Mouse (Mus musculus) hematopoietic stem cell, adult 5-6 weeks (primary cell): ENCODE results near the gene Olfr1310. TPM values are rescaled to one million over a fixed set of nuclear protein-coding genes. Genes with fewer than 3 reads are reported as not detected.
"Not testable (repeated sequence)": the region's sequence is repeated elsewhere in the genome, so short reads cannot be mapped to it uniquely, and the experiment has no call there.

Experiments used
- ATAC-seq, 2 experiments: fragments of 125-278 bp in 1 of 2; replicated peaks in 1 of 2; 2 replicates each; pipeline ENCODE4 v1.8.0; 2016 to 2017; ENCODE audit warnings: inconsistent platforms in 2 of 2, mild to moderate bottlenecking in 2 of 2, moderate number of reproducible peaks in 2 of 2, low read depth in 1 of 2, moderate TSS enrichment in 1 of 2; ENCODE audit not compliant: low FRiP score in 2 of 2, poor library complexity in 2 of 2, severe bottlenecking in 2 of 2, insufficient read depth in 1 of 2, low TSS enrichment in 1 of 2
- total RNA-seq: library from RNA; stranded (forward); fragments of 172-1452, 232-1000 nt; gene quantifications from 2 replicates; pipeline ENCODE4 v1.2.3, GENCODE M21; 2017

Gene Olfr1310
- total RNA-seq = not detected in 2 replicates

DNA sequence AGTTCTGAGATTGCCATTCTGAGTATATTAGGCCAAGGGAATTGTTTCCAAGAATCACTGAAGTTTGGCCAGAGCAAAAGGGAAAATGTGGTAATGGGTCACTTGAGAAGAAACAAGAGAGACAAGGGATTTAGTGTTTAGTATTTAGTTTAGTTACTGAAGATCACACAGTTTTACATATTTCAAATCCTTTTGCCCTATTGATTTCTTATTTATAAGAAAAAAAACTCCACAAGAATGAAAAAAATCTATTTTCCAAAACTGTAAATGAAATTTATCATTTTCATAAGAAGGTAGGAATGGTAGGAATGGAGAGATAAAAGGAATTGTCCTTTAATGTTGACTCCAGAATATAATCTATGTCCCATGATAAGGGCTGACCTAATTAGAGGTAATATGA lies at the start of gene Olfr1310:
TSS of gene Olfr1310 (minus strand) at position 101 of the 400 bp plus-strand sequence.
- no peak for ATAC-seq

DNA sequence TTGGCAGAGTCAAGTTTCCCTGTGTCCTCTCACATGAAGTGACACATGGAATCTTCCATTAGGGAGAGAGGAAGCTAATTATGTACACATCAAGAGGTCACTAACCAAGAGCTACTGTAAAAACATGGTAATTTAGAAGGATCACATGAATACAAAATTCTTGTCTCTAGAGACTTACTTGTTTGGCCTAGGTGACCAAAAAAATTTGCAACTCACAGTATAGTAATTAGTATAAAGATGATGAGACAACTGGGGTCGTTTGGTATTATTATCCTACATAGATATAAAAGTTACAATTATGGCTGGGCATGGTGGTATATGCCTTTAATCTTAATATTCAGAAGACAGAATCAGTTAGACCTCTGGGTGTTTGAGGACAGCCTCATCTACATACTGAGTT lies 37.6 kb upstream of the Olfr1310 start, which contains the start of gene Olfr1312:
TSS of gene Olfr1312 (minus strand) at position 101 of the 400 bp plus-strand sequence.
- ATAC-seq = no peak

DNA sequence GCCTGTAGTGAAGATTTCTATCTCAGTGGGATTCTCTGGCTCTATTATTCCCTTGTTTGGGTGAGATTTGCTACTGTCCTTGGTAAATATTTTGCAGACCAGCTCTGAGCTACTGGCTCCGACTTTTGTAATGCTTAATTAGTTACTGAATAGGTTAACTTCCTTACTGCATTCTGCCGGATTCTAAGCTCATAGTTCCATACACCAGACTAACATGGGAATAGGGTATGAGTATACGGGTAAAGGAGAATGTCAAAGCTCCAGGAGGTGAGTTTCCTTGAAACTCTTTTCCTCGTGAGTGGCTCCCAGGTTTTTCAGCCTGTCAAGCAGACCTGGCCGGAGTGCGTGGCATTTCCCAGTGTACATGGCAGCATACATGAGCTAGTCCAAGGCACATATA lies 14.5 kb upstream of the Olfr1310 start:
- ATAC-seq = not testable (repeated sequence)

DNA sequence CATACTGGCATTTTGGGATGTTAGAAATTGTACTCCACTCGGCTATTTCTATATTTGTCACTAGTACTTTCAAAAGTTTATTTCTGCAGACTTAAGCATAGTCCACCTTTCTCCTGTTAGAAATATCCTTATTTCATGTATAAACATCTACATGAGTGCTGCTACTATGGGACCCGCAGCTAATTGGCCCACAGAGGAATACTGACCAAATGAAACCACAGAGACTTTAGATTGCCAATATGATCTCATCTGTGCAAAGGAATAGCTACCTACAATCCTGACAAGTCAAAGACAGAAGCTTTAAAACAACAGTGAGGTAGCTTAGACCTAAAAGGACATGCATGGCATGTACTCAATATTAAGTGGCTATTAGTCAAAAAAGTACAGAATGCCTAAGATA lies 11.8 kb upstream of the Olfr1310 start, which contains the start of gene Olfr1311:
TSS of gene Olfr1311 (minus strand) at position 101 of the 400 bp plus-strand sequence.
- no peak for ATAC-seq

DNA sequence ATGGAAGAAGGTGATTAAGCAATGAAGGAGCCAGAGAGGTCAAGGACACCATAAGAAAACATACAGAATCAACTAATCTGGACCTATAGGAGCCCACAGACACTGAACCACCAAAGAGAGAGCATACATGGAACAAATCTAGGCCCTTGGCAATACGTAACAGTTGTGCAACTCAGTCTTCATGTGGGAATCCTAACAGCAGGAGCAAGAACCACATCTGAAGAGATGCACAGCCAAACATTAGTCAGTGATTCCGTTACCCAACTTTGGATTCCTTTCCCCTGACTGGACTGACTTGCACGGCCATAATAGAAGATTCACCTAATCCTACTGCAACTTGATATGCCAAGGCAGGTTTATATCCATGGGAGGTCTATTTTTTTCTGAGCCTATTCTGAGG lies 2.4 kb upstream of the Olfr1310 start:
- ATAC-seq = 0 out of 4 replicates have a peak, but pooled peaks of 1 of the 2 experiments have one; percentile 17

DNA sequence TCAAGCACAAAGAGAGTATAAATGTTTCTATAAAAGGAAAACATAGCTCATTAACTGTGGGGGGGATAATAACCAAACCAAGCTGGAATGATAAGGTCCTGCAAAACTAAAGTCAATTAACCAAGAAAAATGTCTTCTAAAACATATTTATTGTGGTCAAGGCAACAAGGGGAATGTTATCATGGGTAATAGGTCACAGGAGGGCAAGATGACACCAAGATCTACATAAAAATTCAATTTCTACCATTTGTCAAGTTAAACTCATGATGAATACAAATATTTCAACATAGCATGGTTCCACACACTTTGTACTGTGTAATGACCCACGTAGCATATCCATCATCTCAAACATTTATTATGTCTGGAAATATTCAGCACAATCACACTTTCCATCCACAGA lies 22.3 kb downstream of the Olfr1310 start, which contains the start of gene Olfr1309:
TSS of gene Olfr1309 (minus strand) at position 101 of the 400 bp plus-strand sequence.
- no peak for ATAC-seq

DNA sequence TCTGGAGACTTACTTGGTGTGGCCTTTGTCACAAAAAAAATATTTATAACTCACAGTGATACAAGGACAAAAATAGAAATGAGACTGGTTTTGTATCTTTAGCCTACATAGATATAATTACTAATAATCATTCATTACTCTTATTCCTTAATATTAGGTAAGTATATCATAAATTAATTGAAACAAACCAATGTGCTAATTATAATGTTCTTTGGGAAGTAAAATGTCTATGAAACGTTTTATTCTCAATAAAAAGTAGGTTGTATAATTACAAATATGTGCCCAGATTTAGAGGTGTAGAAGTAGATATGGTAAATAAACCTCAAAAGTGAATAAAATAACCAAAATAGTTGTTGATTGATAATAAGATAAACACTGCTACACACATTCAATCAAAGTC lies 47.7 kb downstream of the Olfr1310 start, which contains the start of gene Olfr1308:
TSS of gene Olfr1308 (minus strand) at position 101 of the 400 bp plus-strand sequence.
- ATAC-seq = no peak

Other genes starting within 250 kb of the Olfr1310 start
- not detected in 2 replicates for gene Olfr1302, start 235.3 kb downstream of the Olfr1310 start, total RNA-seq
- not detected in 2 replicates for gene Olfr1303, start 192.4 kb downstream of the Olfr1310 start, total RNA-seq
- not detected in 2 replicates for gene Olfr1305, start 135.6 kb downstream of the Olfr1310 start, total RNA-seq
- not detected in 2 replicates for gene Olfr1306, start 96.4 kb downstream of the Olfr1310 start, total RNA-seq
- not detected in 2 replicates for gene Olfr1307, start 63.3 kb downstream of the Olfr1310 start, total RNA-seq
- gene Olfr1308, start 47.8 kb downstream of the Olfr1310 start, total RNA-seq = not detected in 2 replicates
- not detected in 2 replicates for gene Olfr1309, start 22.4 kb downstream of the Olfr1310 start, total RNA-seq
- gene Olfr1311, start 11.7 kb upstream of the Olfr1310 start, total RNA-seq = not detected in 2 replicates
- gene Olfr1312, start 37.5 kb upstream of the Olfr1310 start, total RNA-seq = not detected in 2 replicates
- not detected in 2 replicates for gene Olfr1313, start 65.1 kb upstream of the Olfr1310 start, total RNA-seq
- gene Olfr1314, start 84.1 kb upstream of the Olfr1310 start, total RNA-seq = not detected in 2 replicates
- not detected in 2 replicates for gene Olfr1315-ps1, start 102.7 kb upstream of the Olfr1310 start, total RNA-seq
- gene Olfr1316, start 122.3 kb upstream of the Olfr1310 start, total RNA-seq = not detected in 2 replicates
- gene Olfr1317, start 127.6 kb upstream of the Olfr1310 start, total RNA-seq = not detected in 2 replicates
- gene Olfr1318, start 141.5 kb upstream of the Olfr1310 start, total RNA-seq = not detected in 2 replicates
- 7.8 and 22.5 TPM in 2 replicates for gene Lpcat4, start 226.8 kb upstream of the Olfr1310 start, total RNA-seq
- not detected in 2 replicates for gene Nutm1, start 246.6 kb upstream of the Olfr1310 start, total RNA-seq
- gene Nop10, start 249.2 kb upstream of the Olfr1310 start, total RNA-seq = 109 and 165 TPM in 2 replicates